Mouse (Mus musculus) cerebellum, adult 2 months (tissue): ENCODE results near the gene Art3. TPM values are rescaled to one million over a fixed set of nuclear protein-coding genes. Genes with fewer than 3 reads are reported as not detected.

Experiments used
- DNase-seq, 2 experiments: peaks; one replicate each; pipeline ENCODE4 v3.0.0; 2021
- H3K27ac ChIP-seq: fragments of 200-500 bp; 2 replicates; pipeline ENCODE4 v1.5.1; 2012; ENCODE audit warnings: low read length, control low read depth, inconsistent platforms; ENCODE audit not compliant: insufficient read depth
- H3K27me3 ChIP-seq: fragments of 200-500 bp; 2 replicates; pipeline ENCODE4 v1.6.1; 2012; ENCODE audit warnings: inconsistent platforms, mild to moderate bottlenecking, low read length, moderate library complexity; ENCODE audit not compliant: control insufficient read depth, insufficient read depth
- H3K4me1 ChIP-seq: fragments of 200-500 bp; 2 replicates; pipeline ENCODE4 v1.6.1; 2011; ENCODE audit warnings: low read length; ENCODE audit not compliant: control insufficient read depth, insufficient read depth
- H3K4me3 ChIP-seq: fragments of 200-500 bp; replicated peaks from 2 replicates; pipeline ENCODE3; 2011; ENCODE audit warnings: mild to moderate bottlenecking, low read depth, low read length, control low read depth; ENCODE audit not compliant: insufficient read depth
- CTCF ChIP-seq: fragments of 200-500 bp; IDR thresholded peaks from 2 replicates; pipeline ENCODE4 v1.5.1; 2011; ENCODE audit warnings: low read depth, mild to moderate bottlenecking, control low read depth, low read length, moderate library complexity, borderline replicate concordance; ENCODE audit not compliant: insufficient read depth
- POLR2A ChIP-seq: fragments of 200-500 bp; IDR thresholded peaks from 2 replicates; pipeline ENCODE4 v1.6.1; 2011; ENCODE audit warnings: low read length, control low read depth, borderline replicate concordance; ENCODE audit not compliant: insufficient read depth
- WGBS: fragments of 180-500 bp; shearing (Covaris S2); methylation state at CpG from one replicate; pipeline ENCODE4 v1.1.7; 2018; 5-methylcytosine and 5-hydroxymethylcytosine counted together
- polyA plus RNA-seq: library from polyadenylated mRNA; depleted of rRNA; stranded (reverse); fragments of >200 nt; gene quantifications from 2 replicates; pipeline ENCODE4 v1.2.3, GENCODE M21; 2012; rRNA removed

The Art3 gene
- polyA plus RNA-seq, 1 experiment = 17.8 TPM

- 17% methylated on average over 5 of the region's 5 CpGs for WGBS
- Histone ChIP-seq H3K4me1 (no peaks in the 10 kb centered on the region), H3K27me3 (no peaks in the 10 kb centered on the region), H3K4me3 (no peak overlapping the region), H3K27ac (no peak overlapping the region)
- TF ChIP-seq CTCF = peak; percentile 84
- no peak for TF ChIP-seq POLR2A
- DNase-seq = peak; percentile 61 to 62
Measured at GRCm38 (mm10) chr5:92461321-92461720, 129.7 kb downstream of the Art3 start.

Other genes starting within 250 kb of the Art3 start
- gene G3bp2, start 248.1 kb upstream of the Art3 start, polyA plus RNA-seq = 123 and 125 TPM in 2 replicates
- 55.2 and 59.3 TPM in 2 replicates for gene Uso1, start 193.9 kb upstream of the Art3 start, polyA plus RNA-seq
- not detected in 2 replicates for gene U90926, start 116.4 kb upstream of the Art3 start, polyA plus RNA-seq
- 2.1 and 2.7 TPM in 2 replicates for gene Ppef2, start 75.5 kb upstream of the Art3 start, polyA plus RNA-seq
- gene Naaa, start 53.7 kb upstream of the Art3 start, polyA plus RNA-seq = 32.1 and 37.6 TPM in 2 replicates
- gene Sdad1, start 21.3 kb upstream of the Art3 start, polyA plus RNA-seq = 15.3 and 15.6 TPM in 2 replicates
- gene Cxcl9, start 3.7 kb upstream of the Art3 start, polyA plus RNA-seq = 0.17 TPM in 1 of 2 replicates, not detected in the other
- 0.64 and 0.65 TPM in 2 replicates for gene Cxcl10, start 17.1 kb downstream of the Art3 start, polyA plus RNA-seq
- 33.0 and 36.9 TPM in 2 replicates for gene Nup54, start 103.4 kb downstream of the Art3 start, polyA plus RNA-seq
- 67.3 and 72.1 TPM in 2 replicates for gene Scarb2, start 175.0 kb downstream of the Art3 start, polyA plus RNA-seq
- 0.31 and 0.78 TPM in 2 replicates for gene Fam47e, start 223.2 kb downstream of the Art3 start, polyA plus RNA-seq